Mouse (Mus musculus): ENCODE data around the gene Wnt9a. TPM values are rescaled to one million over a fixed set of nuclear protein-coding genes. Genes with fewer than 3 reads are reported as not detected.

Wnt9a gene
- polyA plus RNA-seq, 1 experiment from 2014 or later, result 7.3 TPM

- Histone ChIP-seq H3K27me3 (peaks cover 95% of the 10 kb centered on the region), H3K4me1 (peaks cover 54% of the 10 kb centered on the region)
- ATAC-seq (ENCODE audit: low FRiP score, low read depth), result no peak
Observed at GRCm38 (mm10) chr11:59307422-59308163, 865 bp downstream of the Wnt9a start.

GRCm38 (mm10) chr11:59308164-59308542, 1.4 kb downstream of the Wnt9a start:
- WGBS, result 20% methylated on average over 12 of the region's 12 CpGs
- H3K4me1 ChIP-seq, result peaks cover 55% of the 10 kb centered on the region
- H3K36me3 ChIP-seq, result no peaks in the 10 kb centered on the region
- ATAC-seq (ENCODE audit: low FRiP score, low read depth), result no peak
- H3K9me3 ChIP-seq, result no peaks in the 10 kb centered on the region
- peaks cover 95% of the 10 kb centered on the region for H3K27me3 ChIP-seq
- no peak overlapping the region; the same call in 1 of the 2 replicates for H3K9ac ChIP-seq (replicated peaks)
- peak overlapping the region; percentile 69 for H3K4me2 ChIP-seq (replicated peaks)
- peak overlapping the region; percentile 52 for H3K4me3 ChIP-seq
- peak overlapping the region; percentile 31; the same call in 1 of the 2 replicates for H3K27ac ChIP-seq (replicated peaks)

More at GRCm38 (mm10) chr11:59307422-59308163, 865 bp downstream of the Wnt9a start:
- Histone ChIP-seq H3K4me2 (replicated peaks) (peak overlapping the region; percentile 69), H3K4me3 (peak overlapping the region; percentile 52), H3K36me3 (no peaks in the 10 kb centered on the region), H3K9me3 (no peaks in the 10 kb centered on the region), H3K27ac (replicated peaks) (no peak overlapping the region; the same call in 1 of the 2 replicates), H3K9ac (replicated peaks) (peak overlapping the region; percentile 45; the same call in 1 of the 2 replicates)
- WGBS, result 1% methylated on average over 45 of the region's 45 CpGs

DNA sequence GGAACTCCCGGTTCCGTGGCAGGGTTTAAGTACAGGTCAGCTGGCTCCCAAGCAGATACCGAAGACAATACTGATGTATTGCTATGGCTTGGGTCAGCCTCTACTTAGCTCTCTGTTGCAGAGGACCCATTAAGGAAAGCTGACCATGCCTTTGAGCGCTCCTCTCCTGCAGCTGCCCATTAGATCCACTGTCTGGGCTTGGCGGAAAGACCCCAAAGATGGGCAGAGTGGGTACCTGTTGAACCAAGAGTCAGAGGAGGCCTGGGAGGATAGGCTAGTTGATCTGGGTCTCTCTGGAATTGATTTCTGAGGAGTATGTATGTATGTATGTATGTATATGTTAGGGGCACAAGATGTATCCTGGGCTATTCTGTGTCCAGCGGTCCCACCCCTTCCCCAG, 1.9 kb downstream of the Wnt9a start:
- H3K4me1 ChIP-seq, result peaks cover 55% of the 10 kb centered on the region
- 37% methylated on average over 6 of the region's 6 CpGs for WGBS
- peak overlapping the region; percentile 69 for H3K4me2 ChIP-seq (replicated peaks)
- peak overlapping the region; percentile 52 for H3K4me3 ChIP-seq
- no peaks in the 10 kb centered on the region for H3K36me3 ChIP-seq
- no peak overlapping the region; the same call in 1 of the 2 replicates for H3K9ac ChIP-seq (replicated peaks)
- H3K27ac ChIP-seq (replicated peaks), result peak overlapping the region; percentile 30
- peaks cover 95% of the 10 kb centered on the region for H3K27me3 ChIP-seq
- H3K9me3 ChIP-seq, result no peaks in the 10 kb centered on the region
- ATAC-seq (ENCODE audit: low FRiP score, low read depth), result no peak

- WGBS, result 5% methylated on average over 12 of the region's 12 CpGs
- peaks cover 95% of the 10 kb centered on the region for H3K27me3 ChIP-seq
- H3K4me1 ChIP-seq, result peaks cover 55% of the 10 kb centered on the region
- H3K36me3 ChIP-seq, result no peaks in the 10 kb centered on the region
- peak overlapping the region; percentile 52; the same call in 1 of the 2 replicates for H3K4me3 ChIP-seq
- no peaks in the 10 kb centered on the region for H3K9me3 ChIP-seq
- peak overlapping the region; percentile 30 for H3K27ac ChIP-seq (replicated peaks)
- no peak for ATAC-seq (ENCODE audit: low FRiP score, low read depth)
- peak overlapping the region; percentile 69 for H3K4me2 ChIP-seq (replicated peaks)
- no peak overlapping the region for H3K9ac ChIP-seq (replicated peaks)
Observed at GRCm38 (mm10) chr11:59309106-59309805, 2.5 kb downstream of the Wnt9a start.

DNA sequence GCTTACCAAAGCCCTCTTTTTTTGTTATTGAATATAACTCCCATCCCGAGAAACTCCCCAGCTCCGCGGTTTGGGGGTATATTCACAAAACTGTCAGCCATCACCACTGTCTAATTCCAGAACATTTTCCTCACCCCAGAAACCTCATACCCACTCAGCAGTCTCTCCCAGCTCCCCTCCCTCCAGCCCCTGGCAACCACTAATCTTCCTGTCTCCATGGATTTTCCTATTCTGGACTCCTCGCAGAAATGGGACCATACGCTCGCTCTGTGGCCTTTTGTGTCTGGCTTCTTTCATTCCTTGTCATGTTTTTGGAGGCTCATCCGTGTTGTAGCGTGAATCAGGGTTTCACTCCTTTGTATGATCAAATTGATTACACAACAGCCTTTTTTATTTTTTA, 3.2 kb downstream of the Wnt9a start:
- Histone ChIP-seq H3K27me3 (peaks cover 95% of the 10 kb centered on the region), H3K4me2 (replicated peaks) (no peak overlapping the region), H3K4me3 (no peak overlapping the region), H3K27ac (replicated peaks) (0 out of 2 replicates have a peak overlapping the region, but pooled peaks have one; percentile 52), H3K4me1 (peaks cover 55% of the 10 kb centered on the region), H3K36me3 (no peaks in the 10 kb centered on the region), H3K9ac (replicated peaks) (no peak overlapping the region), H3K9me3 (no peaks in the 10 kb centered on the region)
- no peak for ATAC-seq (ENCODE audit: low FRiP score, low read depth)
- 10% methylated on average over 8 of the region's 8 CpGs for WGBS

- Histone ChIP-seq H3K9me3 (no peaks in the 10 kb centered on the region), H3K27me3 (peaks cover 93% of the 10 kb centered on the region), H3K4me2 (replicated peaks) (no peak overlapping the region), H3K4me1 (peaks cover 41% of the 10 kb centered on the region), H3K9ac (replicated peaks) (no peak overlapping the region), H3K4me3 (no peak overlapping the region), H3K27ac (replicated peaks) (no peak overlapping the region), H3K36me3 (no peaks in the 10 kb centered on the region)
- 48% methylated on average over 6 of the region's 6 CpGs for WGBS
- ATAC-seq (ENCODE audit: low FRiP score, low read depth), result no peak
Observed at GRCm38 (mm10) chr11:59312060-59312459, 5.3 kb downstream of the Wnt9a start.

- Histone ChIP-seq H3K4me3 (no peak overlapping the region), H3K27me3 (peaks cover 93% of the 10 kb centered on the region), H3K36me3 (no peaks in the 10 kb centered on the region), H3K9me3 (no peaks in the 10 kb centered on the region), H3K4me2 (replicated peaks) (no peak overlapping the region), H3K27ac (replicated peaks) (no peak overlapping the region), H3K4me1 (peaks cover 37% of the 10 kb centered on the region), H3K9ac (replicated peaks) (no peak overlapping the region)
- 60% methylated on average over 8 of the region's 8 CpGs for WGBS
- no peak for ATAC-seq (ENCODE audit: low FRiP score, low read depth)
Observed at GRCm38 (mm10) chr11:59312501-59312900, 5.8 kb downstream of the Wnt9a start.

- Histone ChIP-seq H3K9me3 (no peaks in the 10 kb centered on the region), H3K36me3 (no peaks in the 10 kb centered on the region), H3K4me3 (no peak overlapping the region), H3K4me1 (peaks cover 31% of the 10 kb centered on the region), H3K9ac (replicated peaks) (no peak overlapping the region), H3K27me3 (peaks cover 92% of the 10 kb centered on the region), H3K27ac (replicated peaks) (no peak overlapping the region), H3K4me2 (replicated peaks) (no peak overlapping the region)
- no peak for ATAC-seq (ENCODE audit: low FRiP score, low read depth)
- WGBS, result 66% methylated on average over 17 of the region's 17 CpGs
Observed at GRCm38 (mm10) chr11:59313029-59313811, 6.5 kb downstream of the Wnt9a start.

DNA sequence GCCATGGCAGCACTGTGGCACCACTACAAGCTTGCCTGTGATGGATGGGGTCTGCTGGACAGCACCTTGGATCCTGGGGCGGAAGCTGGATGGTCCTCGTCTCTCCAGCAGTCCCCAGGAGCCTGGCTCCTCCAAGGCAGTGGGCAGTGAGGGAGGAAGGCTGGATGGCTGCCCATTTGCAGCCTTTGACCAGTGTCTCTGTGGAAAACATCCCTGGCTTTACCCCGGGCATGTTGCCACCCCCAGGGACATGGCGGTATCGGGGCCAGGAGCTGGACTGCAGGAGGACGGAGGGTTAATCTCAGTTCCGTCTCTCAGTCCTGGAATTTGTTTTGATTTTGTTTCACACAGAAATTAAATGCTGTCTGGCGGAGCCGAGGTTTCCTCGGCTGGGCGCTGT, 7.2 kb downstream of the Wnt9a start:
- H3K27me3 ChIP-seq, result peaks cover 90% of the 10 kb centered on the region
- no peak overlapping the region for H3K9ac ChIP-seq (replicated peaks)
- peaks cover 24% of the 10 kb centered on the region for H3K4me1 ChIP-seq
- ATAC-seq (ENCODE audit: low FRiP score, low read depth), result no peak
- no peaks in the 10 kb centered on the region for H3K9me3 ChIP-seq
- H3K27ac ChIP-seq (replicated peaks), result no peak overlapping the region
- no peak overlapping the region for H3K4me2 ChIP-seq (replicated peaks)
- H3K4me3 ChIP-seq, result no peak overlapping the region
- H3K36me3 ChIP-seq, result no peaks in the 10 kb centered on the region
- 66% methylated on average over 11 of the region's 11 CpGs for WGBS

GRCm38 (mm10) chr11:59316517-59316916, 9.8 kb downstream of the Wnt9a start:
- WGBS, result 62% methylated on average over 6 of the region's 6 CpGs
- Histone ChIP-seq H3K27ac (replicated peaks) (no peak overlapping the region), H3K36me3 (no peaks in the 10 kb centered on the region), H3K27me3 (peaks cover 75% of the 10 kb centered on the region), H3K9ac (replicated peaks) (no peak overlapping the region), H3K4me1 (peaks cover 12% of the 10 kb centered on the region), H3K4me3 (no peak overlapping the region), H3K4me2 (replicated peaks) (no peak overlapping the region), H3K9me3 (no peaks in the 10 kb centered on the region)
- ATAC-seq (ENCODE audit: low FRiP score, low read depth), result no peak

GRCm38 (mm10) chr11:59322988-59323387, 16.3 kb downstream of the Wnt9a start:
- WGBS, result 82% methylated on average over 3 of the region's 3 CpGs
- H3K9me3 ChIP-seq, result no peaks in the 10 kb centered on the region

More at GRCm38 (mm10) chr11:59322988-59323387, 16.3 kb downstream of the Wnt9a start:
- H3K4me1 ChIP-seq, result no peaks in the 10 kb centered on the region
- H3K36me3 ChIP-seq, result no peaks in the 10 kb centered on the region
- no peak overlapping the region for H3K27ac ChIP-seq (replicated peaks)
- no peak for ATAC-seq (ENCODE audit: low FRiP score, low read depth)
- no peak overlapping the region for H3K9ac ChIP-seq (replicated peaks)
- no peak overlapping the region for H3K4me3 ChIP-seq
- no peak overlapping the region for H3K4me2 ChIP-seq (replicated peaks)
- peaks cover 20% of the 10 kb centered on the region; the same call in 1 of the 2 replicates for H3K27me3 ChIP-seq
